ENCODE assay signal across 21 mouse cellular contexts in genomic region chr13:37579231-37579630, GRCm38 (mm10).
DNase-seq lines count a peak whose midpoint lies in the region; ATAC-seq lines count a peak whose summit lies in the region.
"Had no signal": no experiment of that assay in that cellular context is flagged by ENCODE, and none has a peak within 500 bp of the region (broad histone marks: within the 10 kb centered on the region; RNA-seq: fewer than 3 reads in every experiment).

No protein-coding gene starts in this region.

- 88% methylated on average over 10 of the region's 10 CpGs for WGBS in forebrain, embryonic 14.5 days
- WGBS in forebrain, embryonic 16.5 days: 88% methylated on average over 10 of the region's 10 CpGs
- 90% methylated on average over 10 of the region's 10 CpGs for WGBS in midbrain, embryonic 14.5 days
- 89% methylated on average over 10 of the region's 10 CpGs for WGBS in midbrain, embryonic 11.5 days

- DNase-seq in forebrain, embryonic 14.5 days (ENCODE audit: low spot score): peak; percentile 30
- peak; percentile 47 for DNase-seq in midbrain, embryonic 14.5 days
- DNase-seq in midbrain, embryonic 11.5 days (ENCODE audit: low spot score, missing footprints): no peak
- DNase-seq in ZHBTc4 (ENCODE audit: low read depth, low spot score): peak; percentile 55
- DNase-seq in retina, embryonic 14.5 days (ENCODE audit: low spot score): peak; percentile 40
- DNase-seq in B cell, adult 2 months: no peak
- DNase-seq: adrenal gland, postnatal 10 days; gastrocnemius, postnatal 10 days; kidney, adult 8-10 months; kidney, postnatal 14 days; lung, adult 2 months; thymus, postnatal 14 days had no signal

- H3K4me3 ChIP-seq in forebrain, embryonic 14.5 days (ENCODE audit: low read depth, low read length): no peak overlapping the region
- no peak overlapping the region for H3K4me3 ChIP-seq in forebrain, embryonic 16.5 days (replicated peaks; ENCODE audit: low read length)
- H3K4me3 ChIP-seq in midbrain, embryonic 14.5 days (replicated peaks; ENCODE audit: low read depth, low read length): no peak overlapping the region
- H3K4me3 ChIP-seq in midbrain, embryonic 11.5 days (ENCODE audit: low read depth, low read length): no peak overlapping the region
- H3K4me3 ChIP-seq: heart, embryonic 12.5 days; layer of hippocampus, adult 2 months; liver, embryonic 12.5 days; megakaryocyte, embryonic 14.5 days; neural tube, embryonic 13.5 days had no signal

- no peaks in the 10 kb centered on the region for H3K27me3 ChIP-seq in forebrain, embryonic 14.5 days (replicated peaks; ENCODE audit: control insufficient read depth, insufficient read depth, low read length)
- no peaks in the 10 kb centered on the region for H3K27me3 ChIP-seq in forebrain, embryonic 16.5 days (replicated peaks; ENCODE audit: control insufficient read depth, insufficient read depth, low read length)
- H3K27me3 ChIP-seq in midbrain, embryonic 14.5 days (ENCODE audit: control insufficient read depth, insufficient read depth, low read length): no peaks in the 10 kb centered on the region
- no peaks in the 10 kb centered on the region for H3K27me3 ChIP-seq in midbrain, embryonic 11.5 days (ENCODE audit: control insufficient read depth, insufficient read depth, low read length)
- H3K27me3 ChIP-seq: heart, embryonic 12.5 days; liver, embryonic 12.5 days; neural tube, embryonic 13.5 days had no signal

- H3K36me3 ChIP-seq in forebrain, embryonic 14.5 days (ENCODE audit: control insufficient read depth, insufficient read depth, low read length): no peaks in the 10 kb centered on the region
- H3K36me3 ChIP-seq in forebrain, embryonic 16.5 days (ENCODE audit: control insufficient read depth, insufficient read depth): no peaks in the 10 kb centered on the region
- no peaks in the 10 kb centered on the region for H3K36me3 ChIP-seq in midbrain, embryonic 14.5 days (ENCODE audit: control insufficient read depth, insufficient read depth, low read length)
- H3K36me3 ChIP-seq in midbrain, embryonic 11.5 days (ENCODE audit: control insufficient read depth, insufficient read depth, low read length): no peaks in the 10 kb centered on the region
- H3K36me3 ChIP-seq: heart, embryonic 12.5 days; liver, embryonic 12.5 days; neural tube, embryonic 13.5 days had no signal

- no peak overlapping the region for H3K9ac ChIP-seq in forebrain, embryonic 14.5 days (ENCODE audit: low read length)
- H3K9ac ChIP-seq in forebrain, embryonic 16.5 days (replicated peaks; ENCODE audit: low read depth, low read length): no peak overlapping the region
- H3K9ac ChIP-seq in midbrain, embryonic 14.5 days (replicated peaks; ENCODE audit: low read length): no peak overlapping the region
- H3K9ac ChIP-seq in midbrain, embryonic 11.5 days (ENCODE audit: low read length): no peak overlapping the region
- H3K9ac ChIP-seq: heart, embryonic 12.5 days; liver, embryonic 12.5 days; neural tube, embryonic 13.5 days had no signal

- no peaks in the 10 kb centered on the region for H3K4me1 ChIP-seq in forebrain, embryonic 14.5 days (ENCODE audit: control insufficient read depth, insufficient read depth, low read length)
- H3K4me1 ChIP-seq in forebrain, embryonic 16.5 days (replicated peaks; ENCODE audit: control insufficient read depth, insufficient read depth, low read length): peaks cover 5% of the 10 kb centered on the region
- peaks cover 8% of the 10 kb centered on the region; the same call in 1 of the 2 replicates for H3K4me1 ChIP-seq in midbrain, embryonic 14.5 days (ENCODE audit: control insufficient read depth, insufficient read depth, low read length)
- peaks cover 3% of the 10 kb centered on the region; the same call in 1 of the 2 replicates for H3K4me1 ChIP-seq in midbrain, embryonic 11.5 days (ENCODE audit: control insufficient read depth, insufficient read depth, low read length)
- H3K4me1 ChIP-seq: liver, embryonic 12.5 days had no signal

- ATAC-seq in forebrain, embryonic 14.5 days: no peak
- ATAC-seq in forebrain, embryonic 16.5 days: no peak
- ATAC-seq in midbrain, embryonic 14.5 days (ENCODE audit: low FRiP score, low TSS enrichment): no peak
- no peak for ATAC-seq in midbrain, embryonic 11.5 days (ENCODE audit: low FRiP score)
- no peak for ATAC-seq in frontal cortex, adult (ENCODE audit: low TSS enrichment)
- ATAC-seq: activated CD4-positive, CD25-positive, alpha-beta regulatory T cell, adult 4 months; liver, embryonic 12.5 days had no signal

- H3K9me3 ChIP-seq in forebrain, embryonic 14.5 days (replicated peaks; ENCODE audit: control insufficient read depth, low read length): no peaks in the 10 kb centered on the region
- no peaks in the 10 kb centered on the region for H3K9me3 ChIP-seq in forebrain, embryonic 16.5 days (ENCODE audit: control insufficient read depth, low read length)
- no peaks in the 10 kb centered on the region for H3K9me3 ChIP-seq in midbrain, embryonic 14.5 days (ENCODE audit: control insufficient read depth, low read length)
- H3K9me3 ChIP-seq in midbrain, embryonic 11.5 days (ENCODE audit: control insufficient read depth, low read length): no peaks in the 10 kb centered on the region
- H3K9me3 ChIP-seq: heart, embryonic 12.5 days; liver, embryonic 12.5 days; megakaryocyte, embryonic 14.5 days; neural tube, embryonic 13.5 days had no signal

- H3K4me2 ChIP-seq in forebrain, embryonic 14.5 days (ENCODE audit: low read length): no peak overlapping the region
- no peak overlapping the region for H3K4me2 ChIP-seq in forebrain, embryonic 16.5 days (ENCODE audit: low read length)
- H3K4me2 ChIP-seq in midbrain, embryonic 14.5 days (ENCODE audit: low read length): no peak overlapping the region
- H3K4me2 ChIP-seq in midbrain, embryonic 11.5 days: no peak overlapping the region
- H3K4me2 ChIP-seq: heart, embryonic 12.5 days; liver, embryonic 12.5 days had no signal

- H3K27ac ChIP-seq in forebrain, embryonic 14.5 days (ENCODE audit: low read depth, low read length): no peak overlapping the region
- no peak overlapping the region for H3K27ac ChIP-seq in forebrain, embryonic 16.5 days (ENCODE audit: low read length)
- H3K27ac ChIP-seq in midbrain, embryonic 14.5 days (replicated peaks; ENCODE audit: low read depth, low read length): no peak overlapping the region; the same call in 1 of the 2 replicates
- no peak overlapping the region for H3K27ac ChIP-seq in midbrain, embryonic 11.5 days (ENCODE audit: low read depth, low read length)
- H3K27ac ChIP-seq: liver, embryonic 12.5 days; stomach, postnatal 0 days had no signal

Comparison
In these comparisons a context has a peak if more than half of its experiments do, and no peak if none do; other contexts are left out.
1. DNase-seq: peak in forebrain, embryonic 14.5 days (single experiment), midbrain, embryonic 14.5 days (single experiment), ZHBTc4 (single experiment) and retina, embryonic 14.5 days (single experiment); none in midbrain, embryonic 11.5 days (single experiment) and B cell, adult 2 months (0 of 2).